Mouse (Mus musculus) spleen, adult 2 months (tissue): ENCODE results near the gene Igfbp5. TPM values are rescaled to one million over a fixed set of nuclear protein-coding genes. Genes with fewer than 3 reads are reported as not detected.

Experiments used
- DNase-seq, 2 experiments: peaks; one replicate each; pipeline versions ENCODE4 v3.0.0 to v3.0.0-alpha.2; 2012 to 2021; ENCODE audit warnings: low spot score in 2 of 2, low read depth in 1 of 2
- H3K27ac ChIP-seq: fragments of 200-500 bp; 2 replicates; pipeline ENCODE4 v1.5.1; 2012; ENCODE audit warnings: low read length, inconsistent platforms; ENCODE audit not compliant: insufficient read depth
- H3K27me3 ChIP-seq: fragments of 200-500 bp; 2 replicates; pipeline ENCODE4 v1.6.1; 2012; ENCODE audit warnings: mild to moderate bottlenecking, moderate library complexity, low read length, inconsistent platforms; ENCODE audit not compliant: control insufficient read depth, insufficient read depth
- H3K36me3 ChIP-seq: fragments of 200-500 bp; 2 replicates; pipeline ENCODE4 v1.6.1; 2012; ENCODE audit warnings: mild to moderate bottlenecking, low read length, inconsistent platforms; ENCODE audit not compliant: control insufficient read depth, insufficient read depth
- H3K4me1 ChIP-seq: fragments of 200-500 bp; 2 replicates; pipeline ENCODE4 v1.6.1; 2011; ENCODE audit warnings: inconsistent platforms; ENCODE audit not compliant: control insufficient read depth, insufficient read depth, insufficient read length
- H3K4me3 ChIP-seq: fragments of 200-500 bp; 2 replicates; pipeline ENCODE4 v1.5.1; 2011; ENCODE audit warnings: mild to moderate bottlenecking, inconsistent platforms; ENCODE audit not compliant: insufficient read depth, insufficient read length; ENCODE audit errors: extremely low read depth
- CTCF ChIP-seq: fragments of 200-500 bp; IDR thresholded peaks from 2 replicates; pipeline ENCODE4 v1.5.1; 2011; ENCODE audit warnings: mild to moderate bottlenecking, inconsistent platforms; ENCODE audit not compliant: insufficient read depth, insufficient read length, insufficient replicate concordance; ENCODE audit errors: extremely low read depth
- POLR2A ChIP-seq: fragments of 200-500 bp; IDR thresholded peaks from 2 replicates; pipeline ENCODE4 v1.6.1; 2011; ENCODE audit warnings: low read depth, low read length, inconsistent platforms
- WGBS: fragments of 180-500 bp; shearing (Covaris S2); methylation state at CpG from one replicate; pipeline ENCODE4 v1.1.7; 2018; 5-methylcytosine and 5-hydroxymethylcytosine counted together
- polyA plus RNA-seq: library from polyadenylated mRNA; depleted of rRNA; stranded (reverse); fragments of >200 nt; gene quantifications from 2 replicates; pipeline ENCODE4 v1.2.3, GENCODE M21; 2012

Gene Igfbp5
- polyA plus RNA-seq, 1 experiment: 8.8 TPM

GRCm38 (mm10) chr1:72879319-72879634 is 4.6 kb upstream of the Igfbp5 start:
- Histone ChIP-seq H3K27ac (no peak overlapping the region), H3K4me3 (no peak overlapping the region), H3K27me3 (peaks cover 5% of the 10 kb centered on the region; the same call in 1 of the 2 replicates), H3K4me1 (no peaks in the 10 kb centered on the region), H3K36me3 (no peaks in the 10 kb centered on the region)
- DNase-seq: no peak
- WGBS: 59% methylated on average over 4 of the region's 4 CpGs
- TF ChIP-seq POLR2A (no peak), CTCF (no peak)

GRCm38 (mm10) chr1:72878473-72879318 is 4.0 kb upstream of the Igfbp5 start:
- Histone ChIP-seq H3K4me1 (no peaks in the 10 kb centered on the region), H3K27me3 (peaks cover 10% of the 10 kb centered on the region; the same call in 1 of the 2 replicates), H3K4me3 (no peak overlapping the region), H3K27ac (no peak overlapping the region), H3K36me3 (no peaks in the 10 kb centered on the region)
- no peak for TF ChIP-seq POLR2A
- DNase-seq: no peak
- 70% methylated on average over 25 of the region's 25 CpGs for WGBS

- no peaks in the 10 kb centered on the region for H3K4me1 ChIP-seq
- H3K4me3 ChIP-seq: no peak overlapping the region
- 4% methylated on average over 3 of the region's 3 CpGs for WGBS
- H3K36me3 ChIP-seq: no peaks in the 10 kb centered on the region
- DNase-seq: no peak
- no peak overlapping the region for H3K27ac ChIP-seq
- TF ChIP-seq CTCF (no peak), POLR2A (no peak)
- peaks cover 10% of the 10 kb centered on the region; the same call in 1 of the 2 replicates for H3K27me3 ChIP-seq
Measured at GRCm38 (mm10) chr1:72877892-72878291, 3.2 kb upstream of the Igfbp5 start.

- TF ChIP-seq CTCF (no peak), POLR2A (no peak)
- Histone ChIP-seq H3K27me3 (peaks cover 20% of the 10 kb centered on the region), H3K4me3 (no peak overlapping the region), H3K27ac (no peak overlapping the region), H3K4me1 (no peaks in the 10 kb centered on the region), H3K36me3 (no peaks in the 10 kb centered on the region)
- no peak for DNase-seq
- WGBS: 47% methylated on average over 3 of the region's 3 CpGs
Measured at GRCm38 (mm10) chr1:72876111-72876510, 1.4 kb upstream of the Igfbp5 start.

- Histone ChIP-seq H3K4me1 (no peaks in the 10 kb centered on the region), H3K36me3 (no peaks in the 10 kb centered on the region), H3K4me3 (no peak overlapping the region), H3K27ac (no peak overlapping the region), H3K27me3 (peaks cover 20% of the 10 kb centered on the region)
- DNase-seq: no peak
- WGBS: 10% methylated on average over 3 of the region's 3 CpGs
- TF ChIP-seq CTCF: no peak
- TF ChIP-seq POLR2A: no peak
Measured at GRCm38 (mm10) chr1:72875708-72876107, 1.0 kb upstream of the Igfbp5 start.

GRCm38 (mm10) chr1:72873511-72874286 is 985 bp downstream of the Igfbp5 start:
- H3K27me3 ChIP-seq: peaks cover 23% of the 10 kb centered on the region
- 3% methylated on average over 43 of the region's 43 CpGs for WGBS
- no peak overlapping the region for H3K4me3 ChIP-seq
- DNase-seq: no peak
- H3K36me3 ChIP-seq: no peaks in the 10 kb centered on the region
- H3K27ac ChIP-seq: no peak overlapping the region
- TF ChIP-seq CTCF (no peak), POLR2A (no peak)
- no peaks in the 10 kb centered on the region for H3K4me1 ChIP-seq

- no peak for TF ChIP-seq CTCF
- TF ChIP-seq POLR2A: no peak
- Histone ChIP-seq H3K4me3 (no peak overlapping the region), H3K36me3 (no peaks in the 10 kb centered on the region), H3K27me3 (peaks cover 23% of the 10 kb centered on the region), H3K4me1 (no peaks in the 10 kb centered on the region), H3K27ac (no peak overlapping the region)
- WGBS: 4% methylated on average over 16 of the region's 16 CpGs
- DNase-seq: no peak
Measured at GRCm38 (mm10) chr1:72873078-72873477, 1.6 kb downstream of the Igfbp5 start.
